Comparison of ENCODE assay signal across 8 mouse cellular contexts in the genomic region with DNA sequence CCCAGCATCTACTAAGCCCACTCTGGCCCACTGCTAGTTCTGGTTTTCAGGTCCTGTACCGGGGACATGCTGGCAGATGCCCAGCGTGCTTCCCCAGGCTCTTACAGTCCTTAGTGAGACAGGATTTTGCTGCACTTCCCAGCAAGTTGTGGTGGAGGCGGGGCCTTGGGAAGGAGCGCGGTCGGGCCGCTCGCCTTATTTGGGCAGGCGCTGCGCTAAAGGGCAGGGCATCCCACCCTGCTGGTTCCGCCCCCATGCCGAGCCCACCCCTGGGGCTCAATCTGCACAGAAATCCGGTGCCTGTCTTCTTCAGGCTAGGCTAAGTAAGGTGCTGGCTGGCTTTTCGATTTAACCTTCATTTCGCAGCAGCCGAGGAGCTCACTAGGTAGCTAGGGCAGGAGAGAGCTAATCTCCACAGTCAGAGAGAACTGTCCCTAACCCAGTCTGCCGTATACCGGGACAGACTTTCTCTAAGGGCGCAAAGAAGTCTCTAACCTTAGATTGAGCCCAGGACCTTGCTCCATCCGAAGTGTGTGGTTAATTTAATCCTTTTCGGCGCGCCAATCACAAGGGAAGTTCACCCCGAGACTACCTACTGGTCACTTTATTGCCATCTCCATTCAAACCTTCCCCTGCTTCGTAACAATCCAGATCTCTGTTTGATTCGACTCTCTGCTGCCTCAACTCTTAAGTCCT. TPM values are rescaled to one million over a fixed set of nuclear protein-coding genes. Genes with fewer than 3 reads are reported as not detected.
A peak's percentile ranks its signal among the peaks of the same experiment; 100 is the strongest.
DNase-seq lines count a peak whose midpoint lies in the region; ATAC-seq and TF ChIP-seq lines count a peak whose summit lies in the region.

No protein-coding gene starts in this region.

- H3K9ac ChIP-seq in heart, embryonic 11.5 days (ENCODE audit: low read depth, low read length): peak overlapping the region; percentile 65

- no peak for TF ChIP-seq CTCF in layer of hippocampus, adult 2 months (conservative IDR thresholded peaks at IDR 0.05)

- peaks cover 60% of the 10 kb centered on the region for H3K4me1 ChIP-seq in embryonic facial prominence, embryonic 10.5 days
- peaks cover 24% of the 10 kb centered on the region for H3K4me1 ChIP-seq in heart, embryonic 11.5 days (ENCODE audit: control insufficient read depth, insufficient read depth, low read length)

- DNase-seq in layer of hippocampus, adult 2 months (ENCODE audit: low spot score in 2 of 2): no peak
- no peak for DNase-seq in layer of hippocampus, adult 8-10 months (ENCODE audit: low spot score in 2 of 2)
- peak; percentile 92 for DNase-seq in embryonic facial prominence, embryonic 10.5 days (ENCODE audit: low spot score)
- peak; percentile 81 for DNase-seq in kidney, adult 9 months
- DNase-seq in lung, postnatal 14 days: peak; percentile 83
- DNase-seq in ovary, postnatal 36 days (ENCODE audit: low spot score): peak; percentile 80
- DNase-seq in natural killer cell, adult 2 months (ENCODE audit: low spot score in 2 of 2): no peak

- no peaks in the 10 kb centered on the region for H3K9me3 ChIP-seq in embryonic facial prominence, embryonic 10.5 days
- H3K9me3 ChIP-seq in heart, embryonic 11.5 days (replicated peaks; ENCODE audit: control insufficient read depth, low read length): no peaks in the 10 kb centered on the region

- peak overlapping the region; percentile 72 for H3K4me2 ChIP-seq in heart, embryonic 11.5 days

- H3K27ac ChIP-seq in layer of hippocampus, adult 2 months: peak overlapping the region; percentile 64
- peak overlapping the region; percentile 86 for H3K27ac ChIP-seq in embryonic facial prominence, embryonic 10.5 days (replicated peaks)
- peak overlapping the region; percentile 93 for H3K27ac ChIP-seq in heart, embryonic 11.5 days (ENCODE audit: low read depth, low read length)

- H3K36me3 ChIP-seq in embryonic facial prominence, embryonic 10.5 days (replicated peaks): no peaks in the 10 kb centered on the region
- no peaks in the 10 kb centered on the region for H3K36me3 ChIP-seq in heart, embryonic 11.5 days (ENCODE audit: control insufficient read depth, insufficient read depth, low read length)

- H3K27me3 ChIP-seq in embryonic facial prominence, embryonic 10.5 days (replicated peaks; ENCODE audit: low read depth, poor library complexity, severe bottlenecking): peaks cover 9% of the 10 kb centered on the region; the same call in 1 of the 2 replicates
- H3K27me3 ChIP-seq in heart, embryonic 11.5 days (ENCODE audit: control insufficient read depth, insufficient read depth, low read length): no peaks in the 10 kb centered on the region

- peak; percentile 80 for ATAC-seq in heart, embryonic 11.5 days (replicated peaks; ENCODE audit: insufficient number of reproducible peaks, low FRiP score, low TSS enrichment)

- 4% methylated on average over 26 of the region's 26 CpGs for WGBS in embryonic facial prominence, embryonic 10.5 days
- WGBS in heart, embryonic 11.5 days (ENCODE audit: insufficient replicate concordance): 6% methylated on average over 26 of the region's 26 CpGs

- H3K4me3 ChIP-seq in layer of hippocampus, adult 2 months: peak overlapping the region; percentile 42
- peak overlapping the region; percentile 52 for H3K4me3 ChIP-seq in embryonic facial prominence, embryonic 10.5 days
- peak overlapping the region; percentile 31 for H3K4me3 ChIP-seq in heart, embryonic 11.5 days (ENCODE audit: low read depth, low read length)

RNA-seq across cellular contexts. Expression of gene Txn2, which starts 23.4 kb away (rescaled TPM):
- total RNA-seq in layer of hippocampus, adult 2 months (2021): 100 to 1,000 TPM; 119 to 136 TPM
- 100 to 1,000 TPM; 119 to 130 (median 128) TPM for total RNA-seq in layer of hippocampus, adult 8-10 months (2022)
- polyA plus RNA-seq in embryonic facial prominence, embryonic 10.5 days (2016; fragmentation: Nextera tagmentation; extraction: Ambion mirVana): 287 and 289 TPM in 2 replicates
- 284 and 293 TPM in 2 replicates for polyA plus RNA-seq in heart, embryonic 11.5 days (2014; fragmentation: Nextera tagmentation; extraction: Ambion mirVana)

RNA-seq across cellular contexts. Expression of gene Foxred2, which starts 51.1 kb away (rescaled TPM):
- 10 to 100 TPM; 11.1 to 11.7 TPM for total RNA-seq in layer of hippocampus, adult 2 months (2021)
- 10 to 100 TPM in 3 of 4 experiments, 1 to 10 TPM in 1; 9.5 to 14.0 (median 13.1) TPM for total RNA-seq in layer of hippocampus, adult 8-10 months (2022)
- polyA plus RNA-seq in embryonic facial prominence, embryonic 10.5 days (2016; fragmentation: Nextera tagmentation; extraction: Ambion mirVana): 7.2 and 7.3 TPM in 2 replicates
- polyA plus RNA-seq in heart, embryonic 11.5 days (2014; fragmentation: Nextera tagmentation; extraction: Ambion mirVana): 1.2 and 1.7 TPM in 2 replicates

Comparison
In these comparisons a context has a peak if more than half of its experiments do, and no peak if none do; other contexts are left out.
1. DNase-seq: peak in embryonic facial prominence, embryonic 10.5 days (single experiment), kidney, adult 9 months (single experiment), lung, postnatal 14 days (single experiment) and ovary, postnatal 36 days (single experiment); none in layer of hippocampus, adult 2 months (0 of 2), layer of hippocampus, adult 8-10 months (0 of 2) and natural killer cell, adult 2 months (0 of 2).
2. Peak in every context shown above with its lines, with median percentiles within 50 percentile points of each other: H3K27ac ChIP-seq and H3K4me3 ChIP-seq.